Mouse (Mus musculus): ENCODE results near the gene Pqlc3.

- TF ChIP-seq CTCF (conservative IDR thresholded peaks at IDR 0.05; ENCODE audit: insufficient read depth, insufficient read length, low read depth, low read length) (no peak), POLR2A (IDR thresholded peaks at IDR 0.05; ENCODE audit: low read depth, low read length) (no peak)
These were observed 21.9 kb upstream of the Pqlc3 start for GRCm38 (mm10) chr12:17022145-17022544.
